Mouse (Mus musculus) hindbrain, embryonic 15.5 days (tissue): ENCODE measurements around the gene Mns1. TPM values are rescaled to one million over a fixed set of nuclear protein-coding genes. Genes with fewer than 3 reads are reported as not detected.
"Not testable (repeated sequence)": the region's sequence is repeated elsewhere in the genome, so short reads cannot be mapped to it uniquely, and the experiment has no call there.

Experiments
- ATAC-seq: fragments of 200-750 bp; cut with Nextera tagmentation; 2 replicates; pipeline ENCODE4 v1.8.0; 2017; ENCODE audit warnings: low read depth, moderate number of reproducible peaks, moderate TSS enrichment; ENCODE audit not compliant: low FRiP score
- H3K27ac ChIP-seq: fragments of 300-500 bp; sonication (generic); replicated peaks from 2 replicates; pipeline ENCODE4 v1.5.1; 2015; ENCODE audit warnings: mild to moderate bottlenecking, inconsistent platforms
- H3K27me3 ChIP-seq: fragments of 300-500 bp; sonication (generic); 2 replicates; pipeline ENCODE4 v1.6.1; 2015; ENCODE audit warnings: control low read depth, inconsistent platforms
- H3K36me3 ChIP-seq: fragments of 300-500 bp; sonication (generic); 2 replicates; pipeline ENCODE4 v1.6.1; 2015; ENCODE audit warnings: control low read depth, inconsistent platforms
- H3K4me1 ChIP-seq: fragments of 300-500 bp; sonication (generic); replicated peaks from 2 replicates; pipeline ENCODE4 v1.6.1; 2015; ENCODE audit warnings: control low read depth, inconsistent platforms
- H3K4me2 ChIP-seq: fragments of 300-500 bp; sonication (generic); 2 replicates; pipeline ENCODE4 v1.6.1; 2015; ENCODE audit warnings: moderate library complexity, mild to moderate bottlenecking, inconsistent platforms
- H3K4me3 ChIP-seq: fragments of 300-500 bp; sonication (generic); 2 replicates; pipeline ENCODE4 v1.5.1; 2015; ENCODE audit warnings: mild to moderate bottlenecking, inconsistent platforms
- H3K9ac ChIP-seq: fragments of 300-500 bp; sonication (generic); 2 replicates; pipeline ENCODE4 v1.6.1; 2015; ENCODE audit warnings: inconsistent platforms
- H3K9me3 ChIP-seq: fragments of 300-500 bp; sonication (generic); 2 replicates; pipeline ENCODE4 v1.6.1; 2016; ENCODE audit warnings: control low read depth, inconsistent platforms
- WGBS: fragments of 180-500 bp; shearing (Covaris S2); methylation state at CpG from one replicate; pipeline ENCODE4 v1.1.7; 2015; 5-methylcytosine and 5-hydroxymethylcytosine counted together
- polyA plus RNA-seq: library from polyadenylated mRNA; unstranded; fragments of >200 nt; fragmentation: Nextera tagmentation; extraction: Ambion mirVana; gene quantifications from 2 replicates; pipeline ENCODE4 v1.2.1, GENCODE M21; 2015

The Mns1 gene
- polyA plus RNA-seq, result 10.4 and 12.0 TPM in 2 replicates

- Histone ChIP-seq H3K4me3 (peak within 1 kb of the TSS; percentile 59), H3K4me1 (peaks cover 8% of the 10 kb centered on the region), H3K4me2 (peak within 1 kb of the TSS; percentile 96), H3K36me3 (no peaks in the 10 kb centered on the region), H3K9me3 (no peaks in the 10 kb centered on the region), H3K9ac (peak within 1 kb of the TSS; percentile 45), H3K27ac (no peak within 1 kb of the TSS), H3K27me3 (no peaks in the 10 kb centered on the region)
- ATAC-seq, result peak; percentile 99
- WGBS, result 2% methylated on average over 43 of the region's 43 CpGs
Measured at GRCm38 (mm10) chr9:72437822-72438701, at the start of gene Mns1. Mns1 (plus strand) TSS chr9:72438011.

- Histone ChIP-seq H3K9me3 (no peaks in the 10 kb centered on the region), H3K27me3 (no peaks in the 10 kb centered on the region), H3K4me1 (peaks cover 13% of the 10 kb centered on the region), H3K4me3 (no peak overlapping the region), H3K9ac (no peak overlapping the region), H3K36me3 (no peaks in the 10 kb centered on the region), H3K4me2 (no peak overlapping the region), H3K27ac (no peak overlapping the region)
- ATAC-seq, result no peak
- 90% methylated on average over 4 of the region's 4 CpGs for WGBS
Measured at GRCm38 (mm10) chr9:72388934-72389333, 48.9 kb upstream of the Mns1 start.

- Histone ChIP-seq H3K27me3 (no peaks in the 10 kb centered on the region), H3K9ac (no peak overlapping the region), H3K4me2 (peak overlapping the region; percentile 11; the same call in 1 of the 2 replicates), H3K9me3 (no peaks in the 10 kb centered on the region), H3K4me1 (peaks cover 19% of the 10 kb centered on the region), H3K36me3 (no peaks in the 10 kb centered on the region), H3K27ac (no peak overlapping the region), H3K4me3 (no peak overlapping the region)
- ATAC-seq, result no peak
- WGBS, result 51% methylated on average over 14 of the region's 14 CpGs
Measured at GRCm38 (mm10) chr9:72389431-72390002, 48.3 kb upstream of the Mns1 start.

GRCm38 (mm10) chr9:72390321-72391077 is 47.3 kb upstream of the Mns1 start:
- ATAC-seq, result no peak
- H3K27ac ChIP-seq, result no peak overlapping the region
- 83% methylated on average over 12 of the region's 12 CpGs for WGBS
- H3K4me3 ChIP-seq, result no peak overlapping the region
- no peaks in the 10 kb centered on the region for H3K27me3 ChIP-seq
- no peaks in the 10 kb centered on the region for H3K36me3 ChIP-seq
- no peaks in the 10 kb centered on the region for H3K9me3 ChIP-seq
- no peak overlapping the region for H3K9ac ChIP-seq
- no peak overlapping the region for H3K4me2 ChIP-seq
- peaks cover 19% of the 10 kb centered on the region for H3K4me1 ChIP-seq

GRCm38 (mm10) chr9:72392686-72393085 is 45.1 kb upstream of the Mns1 start:
- H3K4me2 ChIP-seq, result no peak overlapping the region
- WGBS, result 65% methylated on average over 7 of the region's 7 CpGs
- no peak for ATAC-seq
- H3K4me3 ChIP-seq, result no peak overlapping the region
- H3K4me1 ChIP-seq, result peaks cover 19% of the 10 kb centered on the region
- no peaks in the 10 kb centered on the region for H3K9me3 ChIP-seq
- no peaks in the 10 kb centered on the region for H3K36me3 ChIP-seq
- no peaks in the 10 kb centered on the region for H3K27me3 ChIP-seq
- no peak overlapping the region for H3K9ac ChIP-seq
- H3K27ac ChIP-seq, result peak overlapping the region; percentile 51

- WGBS, result 55% methylated on average over 15 of the region's 15 CpGs
- peak; percentile 53 for ATAC-seq
- Histone ChIP-seq H3K4me1 (peaks cover 19% of the 10 kb centered on the region), H3K4me2 (peak overlapping the region; percentile 6; the same call in 1 of the 2 replicates), H3K36me3 (no peaks in the 10 kb centered on the region), H3K27me3 (no peaks in the 10 kb centered on the region), H3K9me3 (no peaks in the 10 kb centered on the region), H3K27ac (peak overlapping the region; percentile 51), H3K4me3 (no peak overlapping the region), H3K9ac (no peak overlapping the region)
Measured at GRCm38 (mm10) chr9:72393238-72393637, 44.6 kb upstream of the Mns1 start.

- Histone ChIP-seq H3K4me2 (peak overlapping the region; percentile 26), H3K9ac (no peak overlapping the region), H3K4me1 (peaks cover 19% of the 10 kb centered on the region), H3K9me3 (no peaks in the 10 kb centered on the region), H3K27me3 (no peaks in the 10 kb centered on the region), H3K27ac (peak overlapping the region; percentile 61), H3K36me3 (no peaks in the 10 kb centered on the region), H3K4me3 (no peak overlapping the region)
- ATAC-seq, result peak; percentile 63; the same call in 1 of the 2 replicates
- WGBS, result 36% methylated on average over 8 of the region's 8 CpGs
Measured at GRCm38 (mm10) chr9:72393869-72394341, 43.9 kb upstream of the Mns1 start.

GRCm38 (mm10) chr9:72400121-72400520 is 37.7 kb upstream of the Mns1 start:
- Histone ChIP-seq H3K27me3 (no peaks in the 10 kb centered on the region), H3K36me3 (no peaks in the 10 kb centered on the region), H3K4me1 (no peaks in the 10 kb centered on the region), H3K27ac (no peak overlapping the region), H3K4me3 (no peak overlapping the region), H3K9ac (no peak overlapping the region), H3K9me3 (no peaks in the 10 kb centered on the region), H3K4me2 (no peak overlapping the region)
- WGBS, result 28% methylated on average over 4 of the region's 4 CpGs
- ATAC-seq, result no peak

- not testable (repeated sequence) for H3K9ac ChIP-seq, ATAC-seq, H3K27ac ChIP-seq, H3K4me3 ChIP-seq, H3K4me2 ChIP-seq, H3K36me3 ChIP-seq, H3K9me3 ChIP-seq, H3K4me1 ChIP-seq, H3K27me3 ChIP-seq
- WGBS, result 75% methylated on average over 4 of the region's 4 CpGs
Measured at GRCm38 (mm10) chr9:72401769-72402168, 36.0 kb upstream of the Mns1 start.

GRCm38 (mm10) chr9:72403421-72403820 is 34.4 kb upstream of the Mns1 start:
- H3K36me3 ChIP-seq, result no peaks in the 10 kb centered on the region
- peaks cover 6% of the 10 kb centered on the region for H3K4me1 ChIP-seq
- H3K27ac ChIP-seq, result no peak overlapping the region
- no peak overlapping the region for H3K4me2 ChIP-seq
- 63% methylated on average over 6 of the region's 6 CpGs for WGBS
- H3K9ac ChIP-seq, result no peak overlapping the region
- no peak for ATAC-seq
- H3K4me3 ChIP-seq, result no peak overlapping the region
- no peaks in the 10 kb centered on the region for H3K9me3 ChIP-seq
- H3K27me3 ChIP-seq, result 0 out of 2 replicates have a peak, but pooled peaks cover 2% of the 10 kb centered on the region

- Histone ChIP-seq H3K4me3 (no peak overlapping the region), H3K9ac (no peak overlapping the region), H3K27me3 (0 out of 2 replicates have a peak, but pooled peaks cover 2% of the 10 kb centered on the region), H3K36me3 (no peaks in the 10 kb centered on the region), H3K27ac (no peak overlapping the region), H3K4me1 (peaks cover 13% of the 10 kb centered on the region), H3K9me3 (no peaks in the 10 kb centered on the region), H3K4me2 (no peak overlapping the region)
- ATAC-seq, result no peak
- 83% methylated on average over 8 of the region's 8 CpGs for WGBS
Measured at GRCm38 (mm10) chr9:72404446-72404845, 33.4 kb upstream of the Mns1 start.
